Mouse (Mus musculus): ENCODE measurements at regions not wholly inside any gene's neighbourhood (a gene's known extent, or its start where the extent isn't known, plus 50 kb on each side); places are given as distances from the start of the nearest gene placed in this dataset.

- 92% methylated on average over 6 of the region's 6 CpGs for WGBS
- Histone ChIP-seq H3K4me3 (no peak overlapping the region), H3K36me3 (no peaks in the 10 kb centered on the region), H3K9ac (no peak overlapping the region), H3K27me3 (no peaks in the 10 kb centered on the region), H3K9me3 (no peaks in the 10 kb centered on the region), H3K27ac (replicated peaks) (no peak overlapping the region), H3K4me2 (no peak overlapping the region), H3K4me1 (replicated peaks) (no peaks in the 10 kb centered on the region)
- no peak for ATAC-seq (ENCODE audit: low FRiP score, low read depth)
These were observed 358.1 kb upstream of the Satb1 start for GRCm38 (mm10) chr17:52191064-52191682.

- Histone ChIP-seq H3K9me3 (no peaks in the 10 kb centered on the region), H3K27me3 (no peaks in the 10 kb centered on the region), H3K27ac (replicated peaks) (no peak overlapping the region), H3K4me3 (no peak overlapping the region), H3K9ac (no peak overlapping the region), H3K4me2 (no peak overlapping the region), H3K4me1 (replicated peaks) (no peaks in the 10 kb centered on the region), H3K36me3 (no peaks in the 10 kb centered on the region)
- ATAC-seq (ENCODE audit: low FRiP score, low read depth): no peak
- 42% methylated on average over 3 of the region's 3 CpGs for WGBS
These were observed 349.6 kb upstream of the Satb1 start for GRCm38 (mm10) chr17:52182706-52183105.

- Histone ChIP-seq H3K9me3 (no peaks in the 10 kb centered on the region), H3K9ac (no peak overlapping the region), H3K27me3 (no peaks in the 10 kb centered on the region), H3K27ac (replicated peaks) (no peak overlapping the region), H3K4me3 (no peak overlapping the region), H3K4me2 (no peak overlapping the region), H3K4me1 (replicated peaks) (no peaks in the 10 kb centered on the region), H3K36me3 (no peaks in the 10 kb centered on the region)
- no peak for ATAC-seq (ENCODE audit: low FRiP score, low read depth)
- WGBS: 82% methylated on average over 2 of the region's 2 CpGs
These were observed 344.9 kb upstream of the Satb1 start for GRCm38 (mm10) chr17:52177996-52178395.

GRCm38 (mm10) chr17:52168076-52168838, 335.2 kb upstream of the Satb1 start:
- 89% methylated on average over 10 of the region's 10 CpGs for WGBS
- no peak overlapping the region for H3K27ac ChIP-seq (replicated peaks)
- H3K4me1 ChIP-seq (replicated peaks): no peaks in the 10 kb centered on the region
- H3K4me3 ChIP-seq: no peak overlapping the region
- no peak for ATAC-seq (ENCODE audit: low FRiP score, low read depth)
- H3K36me3 ChIP-seq: no peaks in the 10 kb centered on the region
- H3K27me3 ChIP-seq: no peaks in the 10 kb centered on the region
- H3K9me3 ChIP-seq: no peaks in the 10 kb centered on the region
- H3K4me2 ChIP-seq: no peak overlapping the region
- H3K9ac ChIP-seq: no peak overlapping the region

GRCm38 (mm10) chr17:52167658-52168057, 334.6 kb upstream of the Satb1 start:
- H3K4me1 ChIP-seq (replicated peaks): no peaks in the 10 kb centered on the region
- no peak overlapping the region for H3K27ac ChIP-seq (replicated peaks)
- no peaks in the 10 kb centered on the region for H3K27me3 ChIP-seq
- H3K4me2 ChIP-seq: no peak overlapping the region
- WGBS: 90% methylated on average over 4 of the region's 4 CpGs
- H3K36me3 ChIP-seq: no peaks in the 10 kb centered on the region
- no peaks in the 10 kb centered on the region for H3K9me3 ChIP-seq
- no peak overlapping the region for H3K4me3 ChIP-seq
- no peak overlapping the region for H3K9ac ChIP-seq
- no peak for ATAC-seq (ENCODE audit: low FRiP score, low read depth)

- Histone ChIP-seq H3K9me3 (no peaks in the 10 kb centered on the region), H3K36me3 (no peaks in the 10 kb centered on the region), H3K4me2 (no peak overlapping the region), H3K4me1 (replicated peaks) (no peaks in the 10 kb centered on the region), H3K27me3 (no peaks in the 10 kb centered on the region), H3K4me3 (no peak overlapping the region), H3K27ac (replicated peaks) (no peak overlapping the region), H3K9ac (no peak overlapping the region)
- no peak for ATAC-seq (ENCODE audit: low FRiP score, low read depth)
- 86% methylated on average over 5 of the region's 5 CpGs for WGBS
These were observed 332.9 kb upstream of the Satb1 start for GRCm38 (mm10) chr17:52165891-52166485.

- H3K27ac ChIP-seq (replicated peaks): no peak overlapping the region
- no peaks in the 10 kb centered on the region for H3K9me3 ChIP-seq
- WGBS: 94% methylated on average over 10 of the region's 10 CpGs
- no peaks in the 10 kb centered on the region for H3K4me1 ChIP-seq (replicated peaks)
- H3K36me3 ChIP-seq: no peaks in the 10 kb centered on the region
- H3K4me3 ChIP-seq: no peak overlapping the region
- H3K9ac ChIP-seq: no peak overlapping the region
- H3K27me3 ChIP-seq: no peaks in the 10 kb centered on the region
- H3K4me2 ChIP-seq: no peak overlapping the region
- ATAC-seq (ENCODE audit: low FRiP score, low read depth): no peak
These were observed 329.7 kb upstream of the Satb1 start for GRCm38 (mm10) chr17:52162559-52163397.

GRCm38 (mm10) chr17:52150496-52150895, 317.4 kb upstream of the Satb1 start:
- WGBS: 94% methylated on average over 5 of the region's 5 CpGs
- Histone ChIP-seq H3K27me3 (no peaks in the 10 kb centered on the region), H3K4me1 (replicated peaks) (no peaks in the 10 kb centered on the region), H3K9me3 (no peaks in the 10 kb centered on the region), H3K4me3 (no peak overlapping the region), H3K36me3 (no peaks in the 10 kb centered on the region), H3K4me2 (no peak overlapping the region), H3K27ac (replicated peaks) (no peak overlapping the region), H3K9ac (no peak overlapping the region)
- no peak for ATAC-seq (ENCODE audit: low FRiP score, low read depth)

GRCm38 (mm10) chr17:52149834-52150233, 316.7 kb upstream of the Satb1 start:
- no peak overlapping the region for H3K9ac ChIP-seq
- no peak overlapping the region for H3K4me3 ChIP-seq
- H3K36me3 ChIP-seq: no peaks in the 10 kb centered on the region
- H3K4me1 ChIP-seq (replicated peaks): no peaks in the 10 kb centered on the region
- WGBS: 88% methylated on average over 6 of the region's 6 CpGs
- ATAC-seq (ENCODE audit: low FRiP score, low read depth): no peak
- no peaks in the 10 kb centered on the region for H3K27me3 ChIP-seq
- H3K9me3 ChIP-seq: no peaks in the 10 kb centered on the region
- H3K4me2 ChIP-seq: no peak overlapping the region
- no peak overlapping the region for H3K27ac ChIP-seq (replicated peaks)

GRCm38 (mm10) chr17:52149068-52149467, 316.0 kb upstream of the Satb1 start:
- Histone ChIP-seq H3K4me1 (replicated peaks) (no peaks in the 10 kb centered on the region), H3K9ac (no peak overlapping the region), H3K36me3 (no peaks in the 10 kb centered on the region), H3K9me3 (no peaks in the 10 kb centered on the region), H3K4me3 (no peak overlapping the region), H3K27ac (replicated peaks) (no peak overlapping the region), H3K27me3 (no peaks in the 10 kb centered on the region), H3K4me2 (no peak overlapping the region)
- 86% methylated on average over 3 of the region's 3 CpGs for WGBS
- ATAC-seq (ENCODE audit: low FRiP score, low read depth): no peak

- Histone ChIP-seq H3K36me3 (no peaks in the 10 kb centered on the region), H3K27me3 (no peaks in the 10 kb centered on the region), H3K4me1 (replicated peaks) (no peaks in the 10 kb centered on the region), H3K9me3 (no peaks in the 10 kb centered on the region), H3K9ac (no peak overlapping the region), H3K27ac (replicated peaks) (no peak overlapping the region), H3K4me3 (no peak overlapping the region), H3K4me2 (no peak overlapping the region)
- ATAC-seq (ENCODE audit: low FRiP score, low read depth): no peak
- WGBS: 92% methylated on average over 4 of the region's 4 CpGs
These were observed 270.8 kb upstream of the Satb1 start for GRCm38 (mm10) chr17:52103891-52104290.

- no peak for ATAC-seq (ENCODE audit: low FRiP score, low read depth)
- Histone ChIP-seq H3K36me3 (no peaks in the 10 kb centered on the region), H3K27ac (replicated peaks) (no peak overlapping the region), H3K4me2 (no peak overlapping the region), H3K4me1 (replicated peaks) (no peaks in the 10 kb centered on the region), H3K9me3 (no peaks in the 10 kb centered on the region), H3K27me3 (no peaks in the 10 kb centered on the region), H3K4me3 (no peak overlapping the region), H3K9ac (no peak overlapping the region)
- WGBS: 51% methylated on average over 4 of the region's 4 CpGs
These were observed 252.7 kb upstream of the Satb1 start for GRCm38 (mm10) chr17:52085834-52086233.
